Mouse (Mus musculus) kidney, postnatal 36 days (tissue): Measurements from ENCODE around the gene Arih2.
"Not testable (repeated sequence)": the region's sequence is repeated elsewhere in the genome, so short reads cannot be mapped to it uniquely, and the experiment has no call there.

Experiments used
- DNase-seq, 2 experiments: peaks; one replicate each; pipeline ENCODE4 v3.0.0; 2021 to 2022; ENCODE audit warnings: mixed read lengths in 2 of 2

Gene Arih2

DNA sequence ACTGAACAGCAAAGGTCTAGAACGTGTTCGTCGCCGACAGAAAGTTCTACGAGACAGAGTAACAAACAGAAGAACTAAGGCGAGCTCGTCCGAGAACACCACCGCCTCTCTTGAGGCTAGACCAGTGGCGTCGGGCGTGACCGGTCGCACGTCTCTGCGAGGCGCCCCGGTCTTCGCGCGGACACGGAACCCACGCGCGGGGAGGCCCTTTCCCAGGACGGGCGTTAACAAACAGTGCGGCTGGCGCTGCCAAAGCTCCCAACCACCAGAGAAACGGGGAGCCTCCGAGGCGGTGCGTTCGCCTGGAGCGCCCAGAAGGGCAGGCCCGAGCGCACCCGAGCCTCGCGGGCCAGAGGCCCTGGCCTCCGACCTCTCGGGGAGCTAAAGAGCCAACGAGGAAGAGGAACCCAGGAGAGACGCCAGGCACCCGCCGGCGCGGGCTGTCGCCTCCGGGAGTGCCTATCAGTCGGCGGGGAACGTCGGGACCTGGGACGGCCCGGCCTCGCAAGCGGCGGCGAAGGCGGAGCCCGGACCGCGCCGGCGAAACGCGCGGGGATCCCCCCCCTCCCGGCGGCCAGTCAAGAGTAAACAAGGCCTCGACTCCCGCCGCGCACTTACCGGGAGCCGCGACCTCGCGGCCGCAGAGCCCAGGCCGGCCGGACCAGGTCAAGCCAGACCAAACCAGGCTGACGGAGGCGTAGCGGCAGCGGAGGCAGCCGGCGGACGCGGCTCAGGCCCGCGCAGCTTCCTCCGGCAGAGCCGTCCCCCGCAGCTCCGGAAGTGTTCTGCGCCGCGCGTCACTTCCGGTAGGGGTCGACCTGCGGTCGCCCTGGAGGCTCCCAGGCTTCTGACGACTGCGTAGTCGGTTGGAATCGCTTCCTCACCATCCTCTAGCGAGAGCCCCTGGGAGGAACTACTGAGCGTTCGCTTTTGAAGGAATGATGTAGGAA, at the start of gene Arih2:
TSS of gene Arih2 (minus strand) at position 776 of the 950 bp plus-strand sequence.
- DNase-seq: peak; percentile 92 to 95

GRCm38 (mm10) chr9:108694533-108694932, 45.3 kb upstream of the Arih2 start:
- no peak for DNase-seq

GRCm38 (mm10) chr9:108693946-108694345, 44.8 kb upstream of the Arih2 start:
- DNase-seq: no peak

GRCm38 (mm10) chr9:108692226-108693041, 43.2 kb upstream of the Arih2 start:
- peak; percentile 50 to 73 for DNase-seq

DNA sequence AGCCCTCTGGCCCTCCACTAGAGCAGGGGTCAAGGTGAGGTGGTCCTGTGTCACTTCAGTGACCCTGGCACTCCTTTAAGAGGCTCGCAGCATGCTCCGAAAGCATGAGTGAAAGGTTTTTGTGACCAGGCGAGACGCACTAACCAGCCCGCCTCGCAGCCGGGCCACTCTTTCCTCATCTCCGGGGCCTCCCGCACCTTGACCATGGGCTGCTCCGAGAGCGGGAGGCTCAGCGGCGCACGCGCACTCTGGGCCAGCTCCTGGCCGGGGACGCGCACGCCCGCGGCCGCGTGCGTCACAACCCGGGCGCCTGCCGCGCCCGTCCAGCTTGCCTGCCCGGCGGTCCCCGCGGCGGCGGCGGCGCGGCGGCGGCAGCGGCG, 42.6 kb upstream of the Arih2 start:
- DNase-seq: peak; percentile 92 to 95

DNA sequence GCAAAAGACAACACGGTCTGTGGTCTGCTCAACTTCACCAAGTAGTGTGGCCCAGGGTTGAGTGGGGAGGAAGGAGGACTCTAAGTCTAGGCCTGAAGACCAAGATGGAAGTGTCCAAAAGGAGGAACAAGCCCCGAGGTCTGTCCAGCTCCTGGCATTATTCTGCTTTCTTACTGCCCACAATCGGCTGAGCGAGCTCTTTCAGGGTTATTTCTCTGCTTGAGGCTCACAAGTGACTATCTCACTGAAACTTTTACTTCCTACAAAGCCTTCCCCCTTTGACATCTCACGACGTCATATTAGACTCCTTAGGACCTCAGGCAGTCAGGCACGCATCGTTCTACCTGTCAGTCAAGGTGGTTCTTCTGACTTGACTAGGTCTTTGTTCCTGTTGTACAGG, 42.2 kb upstream of the Arih2 start:
- DNase-seq: no peak

GRCm38 (mm10) chr9:108690914-108691313, 41.7 kb upstream of the Arih2 start:
- DNase-seq: peak in 1 of 2 experiments; percentile 24

GRCm38 (mm10) chr9:108689993-108690392, 40.8 kb upstream of the Arih2 start:
- DNase-seq: no peak

- DNase-seq: no peak
These were observed 39.9 kb upstream of the Arih2 start, which contains the start of gene Prkar2a for GRCm38 (mm10) chr9:108689106-108689505. TSS of gene Prkar2a (plus strand) at chr9:108689314.

- DNase-seq: no peak
These were observed 39.3 kb upstream of the Arih2 start for GRCm38 (mm10) chr9:108688451-108688850.

- DNase-seq: no peak
These were observed 38.5 kb upstream of the Arih2 start for GRCm38 (mm10) chr9:108687686-108688085.

DNA sequence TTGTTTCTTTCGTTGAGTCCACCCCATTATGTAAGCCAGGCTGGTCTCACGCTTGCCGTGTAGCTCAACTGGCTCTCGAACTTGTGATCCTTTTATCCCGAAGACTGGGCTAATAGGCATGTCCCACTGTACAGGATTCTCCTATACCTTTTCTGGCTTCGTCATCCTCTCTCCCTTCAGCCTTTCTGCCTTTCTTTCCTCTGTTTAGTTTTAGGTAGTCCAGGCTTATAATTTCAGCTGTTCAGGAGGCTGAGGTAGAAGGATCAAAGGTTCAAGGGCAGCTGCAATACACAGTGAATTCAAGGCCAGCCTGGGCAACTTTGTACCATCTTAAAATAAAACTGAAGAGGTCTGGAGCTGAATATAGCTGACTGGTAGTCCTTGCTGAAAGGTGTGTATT, 38.0 kb upstream of the Arih2 start:
- DNase-seq: no peak

GRCm38 (mm10) chr9:108686475-108686887, 37.3 kb upstream of the Arih2 start:
- no peak for DNase-seq

GRCm38 (mm10) chr9:108680026-108680425, 30.8 kb upstream of the Arih2 start:
- no peak for DNase-seq

- peak in 1 of 2 experiments; percentile 59 for DNase-seq
These were observed 24.0 kb upstream of the Arih2 start for GRCm38 (mm10) chr9:108673151-108673550.

DNA sequence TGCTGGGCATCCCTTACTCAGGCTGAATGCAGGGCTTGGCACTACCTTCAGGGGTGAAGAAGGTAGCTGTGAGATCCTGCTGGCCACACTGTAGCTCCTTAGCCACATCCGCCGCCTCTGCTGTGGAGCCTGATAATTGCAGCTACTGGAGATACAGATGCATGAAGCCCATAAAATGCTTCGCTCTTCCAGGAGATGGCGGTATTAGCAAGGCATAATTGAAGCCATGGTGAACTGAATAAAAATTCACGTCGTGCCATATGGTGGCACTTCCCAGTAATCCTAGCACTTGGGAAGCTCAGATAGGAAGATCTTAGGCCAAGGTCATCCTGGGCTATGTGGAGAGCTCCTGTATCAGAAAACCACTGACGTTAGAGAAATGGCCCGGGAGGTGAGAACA, 20.7 kb upstream of the Arih2 start:
- DNase-seq: peak in 1 of 2 experiments; percentile 36

DNA sequence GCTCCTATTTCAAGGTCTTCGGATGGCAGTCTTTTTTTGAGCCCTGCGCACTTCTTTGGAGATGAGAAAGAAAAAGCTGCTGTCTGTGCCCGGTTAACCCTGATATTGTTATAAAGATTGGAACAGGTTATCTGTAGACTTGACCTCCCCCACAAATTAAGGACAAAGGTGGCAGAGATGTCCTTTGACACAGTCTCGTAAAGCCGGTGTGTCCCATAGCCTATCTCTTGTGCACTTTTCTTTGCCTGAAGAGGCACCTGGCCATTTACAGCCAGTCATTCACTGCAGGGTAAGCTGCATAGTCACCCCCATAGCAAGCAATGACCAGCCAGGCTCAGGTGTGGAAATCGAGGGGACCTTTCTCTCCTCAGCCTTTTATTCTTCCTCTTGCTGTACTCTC, 13.5 kb upstream of the Arih2 start:
- DNase-seq: peak in 1 of 2 experiments; percentile 12

GRCm38 (mm10) chr9:108661677-108662612, 12.8 kb upstream of the Arih2 start, which contains the start of gene Slc25a20:
TSS of gene Slc25a20 (plus strand) at chr9:108662088.
- DNase-seq: peak; percentile 94 to 96

DNA sequence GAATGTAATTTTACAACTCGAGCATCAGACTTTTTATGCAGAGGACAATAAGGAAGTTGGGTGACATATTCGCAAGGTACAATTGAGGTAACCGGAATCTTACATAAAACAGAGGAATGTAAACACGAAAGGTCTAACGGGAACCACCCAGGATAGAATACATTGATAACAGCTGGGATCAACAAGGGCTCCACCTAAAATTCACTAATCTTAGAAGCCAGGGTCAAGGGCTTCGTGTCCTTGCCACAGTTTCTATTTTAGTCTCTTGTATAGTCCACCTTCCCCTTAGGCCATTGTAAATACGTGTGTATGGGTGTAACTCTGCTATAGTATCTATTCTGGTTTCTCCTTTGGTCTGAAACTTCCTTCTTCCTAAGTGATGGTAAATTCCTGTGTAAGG, 6.7 kb upstream of the Arih2 start:
- DNase-seq: not testable (repeated sequence)

GRCm38 (mm10) chr9:108654566-108655464, 5.6 kb upstream of the Arih2 start:
- no peak for DNase-seq
